8 mouse cellular contexts compared by ENCODE assay signal in genomic region chr16:44616376-44616775, GRCm38 (mm10). TPM values are rescaled to one million over a fixed set of nuclear protein-coding genes. Genes with fewer than 3 reads are reported as not detected.
DNase-seq lines count a peak whose midpoint lies in the region; ATAC-seq lines count a peak whose summit lies in the region.

No protein-coding gene starts in this region.

- WGBS in kidney, embryonic 15.5 days = 10% methylated on average over 5 of the region's 5 CpGs
- WGBS in heart, embryonic 15.5 days = 9% methylated on average over 5 of the region's 5 CpGs
- 26% methylated on average over 5 of the region's 5 CpGs for WGBS in midbrain, embryonic 12.5 days

- peak; percentile 91 for ATAC-seq in kidney, embryonic 15.5 days (replicated peaks; ENCODE audit: low FRiP score)
- ATAC-seq in heart, embryonic 15.5 days (replicated peaks; ENCODE audit: insufficient number of reproducible peaks, insufficient read depth, low FRiP score, low read depth) = peak; percentile 80
- 0 out of 2 replicates have a peak, but pooled peaks have one; percentile 44 for ATAC-seq in midbrain, embryonic 12.5 days (ENCODE audit: low FRiP score, low read depth)

- H3K4me2 ChIP-seq in kidney, embryonic 15.5 days = no peak overlapping the region
- no peak overlapping the region for H3K4me2 ChIP-seq in heart, embryonic 15.5 days
- H3K4me2 ChIP-seq in midbrain, embryonic 12.5 days (replicated peaks) = no peak overlapping the region

- H3K9me3 ChIP-seq in kidney, embryonic 15.5 days (replicated peaks) = no peaks in the 10 kb centered on the region
- no peaks in the 10 kb centered on the region for H3K9me3 ChIP-seq in heart, embryonic 15.5 days (replicated peaks)
- no peaks in the 10 kb centered on the region for H3K9me3 ChIP-seq in midbrain, embryonic 12.5 days

- peak overlapping the region; percentile 85 for H3K27ac ChIP-seq in kidney, embryonic 15.5 days
- peak overlapping the region; percentile 75 for H3K27ac ChIP-seq in heart, embryonic 15.5 days
- H3K27ac ChIP-seq in midbrain, embryonic 12.5 days (replicated peaks) = 0 out of 2 replicates have a peak overlapping the region, but pooled peaks have one; percentile 40

- H3K4me1 ChIP-seq in kidney, embryonic 15.5 days = peaks cover 28% of the 10 kb centered on the region
- peaks cover 22% of the 10 kb centered on the region for H3K4me1 ChIP-seq in heart, embryonic 15.5 days (replicated peaks)
- H3K4me1 ChIP-seq in midbrain, embryonic 12.5 days = peaks cover 22% of the 10 kb centered on the region

- no peak for DNase-seq in kidney, adult 18-20 months
- DNase-seq in cerebellum, postnatal 25 days = peak; percentile 57 to 63
- DNase-seq in right cerebral cortex, postnatal 14 days = no peak
- no peak for DNase-seq in right cerebral cortex, postnatal 10 days (ENCODE audit: low spot score in 2 of 2)
- DNase-seq in spleen, postnatal 14 days (ENCODE audit: low spot score in 2 of 2) = no peak

- H3K36me3 ChIP-seq in kidney, embryonic 15.5 days = no peaks in the 10 kb centered on the region
- no peaks in the 10 kb centered on the region for H3K36me3 ChIP-seq in heart, embryonic 15.5 days
- H3K36me3 ChIP-seq in midbrain, embryonic 12.5 days = no peaks in the 10 kb centered on the region

- H3K4me3 ChIP-seq in kidney, embryonic 15.5 days (replicated peaks) = no peak overlapping the region
- no peak overlapping the region for H3K4me3 ChIP-seq in heart, embryonic 15.5 days
- H3K4me3 ChIP-seq in midbrain, embryonic 12.5 days = no peak overlapping the region

- no peaks in the 10 kb centered on the region for H3K27me3 ChIP-seq in kidney, embryonic 15.5 days
- H3K27me3 ChIP-seq in heart, embryonic 15.5 days = no peaks in the 10 kb centered on the region
- H3K27me3 ChIP-seq in midbrain, embryonic 12.5 days = no peaks in the 10 kb centered on the region

- no peak overlapping the region for H3K9ac ChIP-seq in kidney, embryonic 15.5 days
- no peak overlapping the region for H3K9ac ChIP-seq in heart, embryonic 15.5 days
- H3K9ac ChIP-seq in midbrain, embryonic 12.5 days (replicated peaks) = no peak overlapping the region

RNA-seq across cellular contexts. Expression of gene Boc, which starts 57.7 kb away (rescaled TPM):
- 19.1 and 24.2 TPM in 2 replicates for polyA plus RNA-seq in kidney, embryonic 15.5 days (2015; fragmentation: Nextera tagmentation; extraction: Ambion mirVana)
- 7.7 and 14.0 TPM in 2 replicates for polyA plus RNA-seq in heart, embryonic 15.5 days (2015; fragmentation: Nextera tagmentation; extraction: Ambion mirVana)
- 52.4 and 67.7 TPM in 2 replicates for polyA plus RNA-seq in midbrain, embryonic 12.5 days (2016; fragmentation: Nextera tagmentation; extraction: Ambion mirVana)

Comparison
In these comparisons a context has a peak if more than half of its experiments do, and no peak if none do; other contexts are left out.
1. DNase-seq: peak in cerebellum, postnatal 25 days (2 of 2); none in kidney, adult 18-20 months (single experiment), right cerebral cortex, postnatal 14 days (single experiment), right cerebral cortex, postnatal 10 days (0 of 2) and spleen, postnatal 14 days (0 of 2).
2. Peak in every context shown above with its lines, with median percentiles within 50 percentile points of each other: ATAC-seq and H3K27ac ChIP-seq.